In the genomic region with DNA sequence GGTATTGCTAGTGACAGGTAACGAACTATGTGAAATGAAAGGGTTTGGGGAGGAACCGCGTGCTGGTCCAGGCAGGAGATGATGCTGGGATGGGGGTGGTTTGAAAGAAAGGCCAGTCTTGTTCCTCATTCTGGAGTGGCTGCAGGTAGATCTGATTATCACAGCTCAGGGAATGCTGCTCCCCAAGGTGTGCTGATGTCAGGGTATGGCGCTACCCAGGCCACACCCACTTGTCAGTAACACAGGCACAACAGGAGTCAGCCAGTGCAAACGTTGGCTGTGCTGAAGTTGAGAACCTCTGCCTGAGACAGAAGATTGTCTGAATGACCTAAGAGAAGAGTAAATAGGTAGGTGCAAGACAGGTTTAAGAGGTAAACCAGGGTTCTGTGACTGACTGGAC, we compare ENCODE assay signal across 27 mouse cellular contexts. TPM values are rescaled to one million over a fixed set of nuclear protein-coding genes. Genes with fewer than 3 reads are reported as not detected.
A peak's percentile ranks its signal among the peaks of the same experiment; 100 is the strongest.
DNase-seq lines count a peak whose midpoint lies in the region; ATAC-seq and TF ChIP-seq lines count a peak whose summit lies in the region.
"Had no signal": no experiment of that assay in that cellular context is flagged by ENCODE, and none has a peak within 500 bp of the region (broad histone marks: within the 10 kb centered on the region; RNA-seq: fewer than 3 reads in every experiment).

No protein-coding gene starts in this region.

- no peak for ATAC-seq in embryonic facial prominence, embryonic 13.5 days (ENCODE audit: insufficient number of reproducible peaks, insufficient read depth, low FRiP score, low TSS enrichment, low read depth)
- ATAC-seq in intestine, embryonic 14.5 days (replicated peaks; ENCODE audit: low FRiP score, low TSS enrichment, low read depth), result no peak
- ATAC-seq in intestine, postnatal 0 days, result 0 out of 2 replicates have a peak, but pooled peaks have one; percentile 24
- ATAC-seq in stomach, embryonic 16.5 days (ENCODE audit: insufficient read depth, low FRiP score), result no peak
- ATAC-seq: activated CD4-positive, CD25-positive, alpha-beta regulatory T cell, adult 4 months; forebrain, embryonic 13.5 days; forebrain, embryonic 16.5 days; hindbrain, postnatal 0 days had no signal

- no peak for TF ChIP-seq CTCF in intestine, postnatal 0 days (IDR thresholded peaks at IDR 0.05; ENCODE audit: low read depth)

- H3K9ac ChIP-seq in embryonic facial prominence, embryonic 13.5 days, result no peak overlapping the region
- no peak overlapping the region for H3K9ac ChIP-seq in intestine, embryonic 14.5 days (ENCODE audit: low read length)
- no peak overlapping the region for H3K9ac ChIP-seq in intestine, postnatal 0 days (ENCODE audit: low read depth, low read length)
- H3K9ac ChIP-seq in stomach, embryonic 16.5 days (ENCODE audit: low read length), result no peak overlapping the region
- H3K9ac ChIP-seq: embryonic facial prominence, embryonic 12.5 days; forebrain, embryonic 13.5 days; heart, embryonic 12.5 days; heart, embryonic 15.5 days; hindbrain, embryonic 14.5 days had no signal

- H3K27me3 ChIP-seq in embryonic facial prominence, embryonic 13.5 days, result no peaks in the 10 kb centered on the region
- H3K27me3 ChIP-seq in embryonic facial prominence, embryonic 10.5 days (replicated peaks; ENCODE audit: low read depth, poor library complexity, severe bottlenecking), result peaks cover 8% of the 10 kb centered on the region; the same call in 1 of the 2 replicates
- no peaks in the 10 kb centered on the region for H3K27me3 ChIP-seq in intestine, embryonic 14.5 days (replicated peaks; ENCODE audit: control insufficient read depth, insufficient read depth, low read length)
- peaks cover 12% of the 10 kb centered on the region for H3K27me3 ChIP-seq in intestine, postnatal 0 days (replicated peaks; ENCODE audit: control insufficient read depth, insufficient read depth, low read length)
- H3K27me3 ChIP-seq in stomach, embryonic 16.5 days (ENCODE audit: control insufficient read depth, insufficient read depth, low read length), result no peaks in the 10 kb centered on the region
- H3K27me3 ChIP-seq in forebrain, embryonic 10.5 days (ENCODE audit: poor library complexity, severe bottlenecking), result peaks cover 36% of the 10 kb centered on the region
- H3K27me3 ChIP-seq: embryonic facial prominence, embryonic 12.5 days; heart, embryonic 12.5 days; heart, embryonic 15.5 days had no signal

- H3K27ac ChIP-seq in embryonic facial prominence, embryonic 13.5 days, result no peak overlapping the region
- H3K27ac ChIP-seq in embryonic facial prominence, embryonic 10.5 days (replicated peaks), result no peak overlapping the region
- H3K27ac ChIP-seq in intestine, embryonic 14.5 days (ENCODE audit: low read depth), result no peak overlapping the region
- no peak overlapping the region for H3K27ac ChIP-seq in intestine, postnatal 0 days (ENCODE audit: low read depth, low read length)
- peak overlapping the region; percentile 88 for H3K27ac ChIP-seq in stomach, embryonic 16.5 days (ENCODE audit: low read length)
- no peak overlapping the region for H3K27ac ChIP-seq in forebrain, embryonic 10.5 days
- H3K27ac ChIP-seq: forebrain, embryonic 13.5 days; hindbrain, embryonic 14.5 days; hindbrain, postnatal 0 days had no signal

- H3K4me1 ChIP-seq in embryonic facial prominence, embryonic 13.5 days, result peaks cover 65% of the 10 kb centered on the region
- peaks cover 81% of the 10 kb centered on the region for H3K4me1 ChIP-seq in embryonic facial prominence, embryonic 10.5 days
- peaks cover 42% of the 10 kb centered on the region for H3K4me1 ChIP-seq in intestine, embryonic 14.5 days (replicated peaks; ENCODE audit: control insufficient read depth, insufficient read depth, low read length)
- peaks cover 13% of the 10 kb centered on the region; the same call in 1 of the 2 replicates for H3K4me1 ChIP-seq in intestine, postnatal 0 days (replicated peaks; ENCODE audit: control insufficient read depth, insufficient read depth, low read length)
- H3K4me1 ChIP-seq in stomach, embryonic 16.5 days (ENCODE audit: control insufficient read depth, insufficient read depth, low read length), result peaks cover 41% of the 10 kb centered on the region
- peaks cover 42% of the 10 kb centered on the region for H3K4me1 ChIP-seq in forebrain, embryonic 10.5 days

- 79% methylated on average over 5 of the region's 5 CpGs for WGBS in embryonic facial prominence, embryonic 13.5 days
- WGBS in embryonic facial prominence, embryonic 10.5 days, result 74% methylated on average over 5 of the region's 5 CpGs
- WGBS in intestine, embryonic 14.5 days, result 71% methylated on average over 5 of the region's 5 CpGs
- WGBS in intestine, postnatal 0 days, result 71% methylated on average over 5 of the region's 5 CpGs
- 74% methylated on average over 5 of the region's 5 CpGs for WGBS in stomach, embryonic 16.5 days
- 79% methylated on average over 5 of the region's 5 CpGs for WGBS in forebrain, embryonic 10.5 days

- no peaks in the 10 kb centered on the region for H3K9me3 ChIP-seq in embryonic facial prominence, embryonic 13.5 days
- H3K9me3 ChIP-seq in embryonic facial prominence, embryonic 10.5 days, result no peaks in the 10 kb centered on the region
- H3K9me3 ChIP-seq in intestine, embryonic 14.5 days (ENCODE audit: control insufficient read depth, low read length), result no peaks in the 10 kb centered on the region
- no peaks in the 10 kb centered on the region for H3K9me3 ChIP-seq in intestine, postnatal 0 days (ENCODE audit: control insufficient read depth)
- no peaks in the 10 kb centered on the region for H3K9me3 ChIP-seq in stomach, embryonic 16.5 days (replicated peaks; ENCODE audit: control insufficient read depth, low read length)
- H3K9me3 ChIP-seq in forebrain, embryonic 10.5 days, result no peaks in the 10 kb centered on the region
- H3K9me3 ChIP-seq: embryonic facial prominence, embryonic 12.5 days; forebrain, embryonic 13.5 days; heart, embryonic 12.5 days; heart, embryonic 15.5 days had no signal

- no peak overlapping the region for H3K4me3 ChIP-seq in embryonic facial prominence, embryonic 13.5 days
- H3K4me3 ChIP-seq in embryonic facial prominence, embryonic 10.5 days, result no peak overlapping the region
- no peak overlapping the region for H3K4me3 ChIP-seq in intestine, embryonic 14.5 days (ENCODE audit: low read depth, low read length)
- H3K4me3 ChIP-seq in intestine, postnatal 0 days (ENCODE audit: low read depth, low read length), result no peak overlapping the region
- no peak overlapping the region for H3K4me3 ChIP-seq in stomach, embryonic 16.5 days (replicated peaks; ENCODE audit: low read length)
- no peak overlapping the region for H3K4me3 ChIP-seq in forebrain, embryonic 10.5 days
- H3K4me3 ChIP-seq: embryonic facial prominence, embryonic 12.5 days; erythroblast, embryonic 14.5 days; forebrain, embryonic 13.5 days; heart, embryonic 12.5 days; heart, embryonic 15.5 days had no signal

- DNase-seq in embryonic facial prominence, embryonic 10.5 days (ENCODE audit: low spot score), result no peak
- DNase-seq in intestine, embryonic 14.5 days (ENCODE audit: low spot score), result no peak
- no peak for DNase-seq in gastrocnemius, adult 8-10 months (ENCODE audit: low spot score in 2 of 2)
- no peak for DNase-seq in left cerebral cortex, postnatal 10 days (ENCODE audit: extremely low spot score in 1 of 2, low spot score in 2 of 2)
- DNase-seq in forebrain, embryonic 10.5 days (ENCODE audit: extremely low spot score, low spot score), result no peak
- DNase-seq: adrenal gland, adult 8-10 months; adrenal gland, postnatal 25 days; cerebellum, adult 11-12 months; cerebellum, adult 8-10 months; cerebellum, postnatal 10 days; cerebellum, postnatal 36 days; gastrocnemius, postnatal 14 days; heart, adult 18-20 months; heart, postnatal 10 days; heart, postnatal 4 days had no signal

- intact Hi-C loops in left cerebral cortex, postnatal 10 days (cut with DNase I), result no loop called here

- peaks cover 10% of the 10 kb centered on the region for H3K36me3 ChIP-seq in embryonic facial prominence, embryonic 13.5 days
- H3K36me3 ChIP-seq in embryonic facial prominence, embryonic 10.5 days (replicated peaks), result peaks cover 11% of the 10 kb centered on the region
- H3K36me3 ChIP-seq in intestine, embryonic 14.5 days (ENCODE audit: control insufficient read depth, insufficient read depth, low read length), result peaks cover 5% of the 10 kb centered on the region; the same call in 1 of the 2 replicates
- H3K36me3 ChIP-seq in intestine, postnatal 0 days (ENCODE audit: control insufficient read depth, insufficient read depth), result no peaks in the 10 kb centered on the region
- no peaks in the 10 kb centered on the region for H3K36me3 ChIP-seq in stomach, embryonic 16.5 days (ENCODE audit: control insufficient read depth, insufficient read depth, low read length)
- H3K36me3 ChIP-seq in forebrain, embryonic 10.5 days (replicated peaks), result no peaks in the 10 kb centered on the region
- H3K36me3 ChIP-seq: heart, embryonic 15.5 days had no signal

- H3K4me2 ChIP-seq in embryonic facial prominence, embryonic 13.5 days, result peak overlapping the region; percentile 87; the same call in 1 of the 2 replicates
- peak overlapping the region; percentile 63 for H3K4me2 ChIP-seq in intestine, embryonic 14.5 days (ENCODE audit: low read length)
- peak overlapping the region; percentile 2; the same call in 1 of the 2 replicates for H3K4me2 ChIP-seq in intestine, postnatal 0 days (replicated peaks; ENCODE audit: low read depth)
- H3K4me2 ChIP-seq in stomach, embryonic 16.5 days (ENCODE audit: low read depth, low read length), result peak overlapping the region; percentile 91
- H3K4me2 ChIP-seq: forebrain, embryonic 13.5 days; heart, embryonic 12.5 days; heart, embryonic 15.5 days; hindbrain, embryonic 14.5 days had no signal

RNA-seq across cellular contexts. Expression of a gene that starts 4.7 kb away (rescaled TPM):
- 15.0 and 15.4 TPM in 2 replicates for polyA plus RNA-seq in embryonic facial prominence, embryonic 13.5 days (2015; fragmentation: Nextera tagmentation; extraction: Ambion mirVana)
- 7.9 and 8.9 TPM in 2 replicates for polyA plus RNA-seq in embryonic facial prominence, embryonic 10.5 days (2016; fragmentation: Nextera tagmentation; extraction: Ambion mirVana)
- polyA plus RNA-seq in intestine, embryonic 14.5 days (2014; fragmentation: Nextera tagmentation; extraction: Ambion mirVana), result 16.5 and 19.0 TPM in 2 replicates
- polyA plus RNA-seq in intestine, postnatal 0 days (2015; fragmentation: Nextera tagmentation; extraction: Ambion mirVana), result 5.3 and 5.5 TPM in 2 replicates
- 8.3 and 9.1 TPM in 2 replicates for polyA plus RNA-seq in stomach, embryonic 16.5 days (2015; fragmentation: Nextera tagmentation; extraction: Ambion mirVana)
- 100 to 1,000 TPM; 112 to 145 (median 128) TPM for total RNA-seq in gastrocnemius, adult 8-10 months (2022)
- 10 to 100 TPM; 48.3 to 55.1 TPM for total RNA-seq in left cerebral cortex, postnatal 10 days (2021)
- polyA plus RNA-seq in forebrain, embryonic 10.5 days (2016; fragmentation: Nextera tagmentation; extraction: Ambion mirVana), result 3.7 and 4.6 TPM in 2 replicates
- polyA plus RNA-seq: activated CD4-positive, CD25-positive, alpha-beta regulatory T cell, adult 4 months; erythroblast, embryonic 14.5 days had no signal

Comparison
In these comparisons a context has a peak if more than half of its experiments do, and no peak if none do; other contexts are left out.
1. H3K4me2 ChIP-seq: peak in every context shown above with its lines; median percentile 91 in stomach, embryonic 16.5 days; 87 in embryonic facial prominence, embryonic 13.5 days; 63 in intestine, embryonic 14.5 days; 2 in intestine, postnatal 0 days.